ENCODE assay signal across 14 mouse cellular contexts in the genomic region with DNA sequence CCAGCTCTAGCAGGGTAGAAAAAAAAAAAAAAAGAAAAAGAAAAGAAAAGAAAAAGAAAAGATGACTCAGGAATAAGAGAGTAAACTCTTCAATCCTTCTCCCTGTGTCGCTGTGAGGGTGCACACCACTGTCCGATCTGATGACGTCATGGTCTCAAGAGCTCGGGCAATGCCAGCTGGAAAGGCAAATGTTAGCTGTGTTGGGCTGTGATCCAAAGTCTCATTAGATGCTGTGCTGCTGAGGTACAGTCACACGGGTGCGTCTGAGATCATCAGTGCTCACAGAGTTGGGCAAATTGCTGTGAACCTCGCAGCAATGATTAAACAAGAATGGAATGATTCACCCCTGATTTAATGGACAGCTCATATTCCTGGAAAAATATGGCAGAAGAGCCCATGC. TPM values are rescaled to one million over a fixed set of nuclear protein-coding genes. Genes with fewer than 3 reads are reported as not detected.
A peak's percentile ranks its signal among the peaks of the same experiment; 100 is the strongest.
DNase-seq lines count a peak whose midpoint lies in the region; ATAC-seq and TF ChIP-seq lines count a peak whose summit lies in the region.
"Had no signal": no experiment of that assay in that cellular context is flagged by ENCODE, and none has a peak within 500 bp of the region (broad histone marks: within the 10 kb centered on the region; RNA-seq: fewer than 3 reads in every experiment).

No protein-coding gene starts in this region.

- H3K27me3 ChIP-seq in kidney, adult 2 months (replicated peaks; ENCODE audit: control insufficient read depth, insufficient read depth, low read length), result no peaks in the 10 kb centered on the region
- H3K27me3 ChIP-seq in kidney, embryonic 15.5 days, result no peaks in the 10 kb centered on the region
- no peaks in the 10 kb centered on the region for H3K27me3 ChIP-seq in Patski
- H3K27me3 ChIP-seq: embryonic facial prominence, embryonic 15.5 days; lung, embryonic 15.5 days; midbrain, embryonic 12.5 days had no signal

- H3K4me3 ChIP-seq in kidney, adult 2 months (ENCODE audit: insufficient read depth, low read depth, low read length), result no peak overlapping the region
- no peak overlapping the region for H3K4me3 ChIP-seq in kidney, embryonic 15.5 days (replicated peaks)
- H3K4me3 ChIP-seq: embryonic facial prominence, embryonic 15.5 days; heart, embryonic 10.5 days; lung, embryonic 15.5 days; midbrain, embryonic 12.5 days had no signal

- no peaks in the 10 kb centered on the region for H3K36me3 ChIP-seq in kidney, adult 2 months (ENCODE audit: control insufficient read depth, insufficient read depth, low read length)
- no peaks in the 10 kb centered on the region for H3K36me3 ChIP-seq in kidney, embryonic 15.5 days
- H3K36me3 ChIP-seq: embryonic facial prominence, embryonic 15.5 days; heart, embryonic 10.5 days; lung, embryonic 15.5 days; midbrain, embryonic 12.5 days had no signal

- no peaks in the 10 kb centered on the region for H3K9me3 ChIP-seq in kidney, embryonic 15.5 days (replicated peaks)
- H3K9me3 ChIP-seq: embryonic facial prominence, embryonic 15.5 days; heart, embryonic 10.5 days; lung, embryonic 15.5 days; midbrain, embryonic 12.5 days had no signal

- peak; percentile 70 to 74 for DNase-seq in cerebellum, postnatal 10 days
- DNase-seq in cerebellum, adult 9-11 months, result no peak
- peak; percentile 88 for DNase-seq in kidney, adult 2 months
- peak; percentile 96 for DNase-seq in Patski (ENCODE audit: low read depth, low spot score)
- peak; percentile 76 for DNase-seq in kidney, adult 9 months
- DNase-seq in natural killer cell, adult 2 months (ENCODE audit: low spot score in 2 of 2), result no peak
- DNase-seq in embryo, embryonic 9.5 days (ENCODE audit: extremely low spot score), result no peak
- DNase-seq: B cell, adult 2 months; cerebellum, adult 18-20 months had no signal

- H3K4me1 ChIP-seq in kidney, adult 2 months (ENCODE audit: control insufficient read depth, insufficient read depth, low read length), result peaks cover under 1% of the 10 kb centered on the region; the same call in 1 of the 2 replicates
- H3K4me1 ChIP-seq in kidney, embryonic 15.5 days, result no peaks in the 10 kb centered on the region
- H3K4me1 ChIP-seq: embryonic facial prominence, embryonic 15.5 days; heart, embryonic 10.5 days; lung, embryonic 15.5 days had no signal

- no peak overlapping the region for H3K27ac ChIP-seq in kidney, adult 2 months (ENCODE audit: insufficient read depth, low read depth, low read length)
- no peak overlapping the region for H3K27ac ChIP-seq in kidney, embryonic 15.5 days
- H3K27ac ChIP-seq: embryonic facial prominence, embryonic 15.5 days; heart, embryonic 10.5 days; lung, embryonic 15.5 days had no signal

- WGBS in kidney, adult 2 months, result 51% methylated on average over 7 of the region's 7 CpGs
- WGBS in kidney, embryonic 15.5 days, result 80% methylated on average over 7 of the region's 7 CpGs

- no peak for TF ChIP-seq CTCF in kidney, adult 2 months (conservative IDR thresholded peaks at IDR 0.05; ENCODE audit: insufficient read depth, insufficient read length, low read depth, low read length)
- no peak for TF ChIP-seq CTCF in Patski (IDR thresholded peaks at IDR 0.05)

- H3K9ac ChIP-seq in kidney, embryonic 15.5 days, result no peak overlapping the region
- H3K9ac ChIP-seq: embryonic facial prominence, embryonic 15.5 days; lung, embryonic 15.5 days; midbrain, embryonic 12.5 days had no signal

- in situ Hi-C loops in Patski (cut with MboI; ENCODE audit: low pct_unique_long_range_greater_than_20kb), result no loop called here

- TF ChIP-seq POLR2A in kidney, adult 2 months (IDR thresholded peaks at IDR 0.05; ENCODE audit: low read depth, low read length), result no peak

- no peak for ATAC-seq in kidney, embryonic 15.5 days (replicated peaks; ENCODE audit: low FRiP score)
- ATAC-seq in Patski, result peak; percentile 80

- H3K4me2 ChIP-seq in kidney, embryonic 15.5 days, result no peak overlapping the region
- H3K4me2 ChIP-seq: embryonic facial prominence, embryonic 15.5 days; lung, embryonic 15.5 days; midbrain, embryonic 12.5 days had no signal

- CTCF ChIA-PET in Patski (lab: Charles Lee), result interaction anchor here (0.8 to 1.5 kb wide), 3 partner anchors 10 to 116 kb away, joined by 3 to 4 read pairs (median 3); no protein-coding TSS in a partner anchor

- POLR2A ChIA-PET in Patski (lab: Charles Lee), result no interaction called here

RNA-seq across cellular contexts. Expression of gene Ptgr2, which starts 6.1 kb away (rescaled TPM):
- polyA plus RNA-seq in kidney, adult 2 months (2012; rRNA removed), result 31.0 and 50.5 TPM in 2 replicates
- 25.4 and 26.7 TPM in 2 replicates for polyA plus RNA-seq in kidney, embryonic 15.5 days (2015; fragmentation: Nextera tagmentation; extraction: Ambion mirVana)
- 39.1 TPM for polyA plus RNA-seq in Patski (2021)

RNA-seq across cellular contexts. Expression of gene Zfp410, which starts 37.8 kb away (rescaled TPM):
- 18.8 and 23.8 TPM in 2 replicates for polyA plus RNA-seq in kidney, adult 2 months (2012; rRNA removed)
- polyA plus RNA-seq in kidney, embryonic 15.5 days (2015; fragmentation: Nextera tagmentation; extraction: Ambion mirVana), result 77.8 and 79.4 TPM in 2 replicates
- 37.0 TPM for polyA plus RNA-seq in Patski (2021)

Comparison
In these comparisons a context has a peak if more than half of its experiments do, and no peak if none do; other contexts are left out.
1. DNase-seq: peak in cerebellum, postnatal 10 days (2 of 2), kidney, adult 2 months (single experiment), Patski (single experiment) and kidney, adult 9 months (single experiment); none in cerebellum, adult 9-11 months (single experiment), natural killer cell, adult 2 months (0 of 2) and embryo, embryonic 9.5 days (single experiment).